Mouse (Mus musculus) heart, embryonic 14.5 days (tissue): Measurements from ENCODE around the gene Alpk3. TPM values are rescaled to one million over a fixed set of nuclear protein-coding genes. Genes with fewer than 3 reads are reported as not detected.

Source experiments
- ATAC-seq: fragments of 200-750 bp; cut with Nextera tagmentation; 2 replicates; pipeline ENCODE4 v1.8.0; 2017; ENCODE audit warnings: low read depth, moderate TSS enrichment; ENCODE audit not compliant: insufficient number of reproducible peaks, insufficient read depth, low FRiP score
- H3K27ac ChIP-seq, 2 experiments: fragments of 200-500 bp in 1 of 2; fragments of 300-500 bp in 1 of 2; sonication (generic) in 1 of 2; replicated peaks in 1 of 2; 2 replicates each; pipeline ENCODE4 v1.5.1; 2012 to 2014; ENCODE audit warnings: low read depth in 2 of 2, low read length in 2 of 2, control low read depth in 1 of 2, mild to moderate bottlenecking in 1 of 2, mixed read lengths in 1 of 2; ENCODE audit not compliant: control insufficient read depth in 1 of 2, insufficient read depth in 1 of 2
- H3K27me3 ChIP-seq: fragments of 300-500 bp; sonication (generic); 2 replicates; pipeline ENCODE4 v1.6.1; 2014; ENCODE audit warnings: mild to moderate bottlenecking, low read length, control low read depth; ENCODE audit not compliant: control insufficient read depth, insufficient read depth
- H3K36me3 ChIP-seq: fragments of 300-500 bp; sonication (generic); 2 replicates; pipeline ENCODE4 v1.6.1; 2014; ENCODE audit warnings: mild to moderate bottlenecking, control low read depth, low read length, mixed read lengths; ENCODE audit not compliant: control insufficient read depth, insufficient read depth
- H3K4me1 ChIP-seq, 2 experiments: fragments of 200-500 bp in 1 of 2; fragments of 300-500 bp in 1 of 2; sonication (generic) in 1 of 2; 2 replicates each; pipeline ENCODE4 v1.6.1; 2012 to 2014; ENCODE audit warnings: low read length in 2 of 2, control low read depth in 1 of 2, mixed read lengths in 1 of 2; ENCODE audit not compliant: control insufficient read depth in 2 of 2, insufficient read depth in 2 of 2
- H3K4me2 ChIP-seq: fragments of 300-500 bp; sonication (generic); 2 replicates; pipeline ENCODE4 v1.6.1; 2014; ENCODE audit warnings: mild to moderate bottlenecking, low read length
- H3K4me3 ChIP-seq, 2 experiments: fragments of 200-500 bp in 1 of 2; fragments of 300-500 bp in 1 of 2; sonication (generic) in 1 of 2; 2 replicates each; pipeline ENCODE4 v1.5.1; 2012 to 2014; ENCODE audit warnings: low read length in 2 of 2, mild to moderate bottlenecking in 2 of 2, control low read depth in 1 of 2, low read depth in 1 of 2, moderate library complexity in 1 of 2; ENCODE audit not compliant: control insufficient read depth in 1 of 2, insufficient read depth in 1 of 2
- H3K9ac ChIP-seq: fragments of 300-500 bp; sonication (generic); 2 replicates; pipeline ENCODE4 v1.6.1; 2014; ENCODE audit warnings: mild to moderate bottlenecking, low read length
- H3K9me3 ChIP-seq: fragments of 300-500 bp; sonication (generic); 2 replicates; pipeline ENCODE4 v1.6.1; 2016; ENCODE audit warnings: low read length, control low read depth; ENCODE audit not compliant: control insufficient read depth
- WGBS: fragments of 180-500 bp; shearing (Covaris S2); extraction: QIAGEN DNeasy Blood & Tissue Kit; methylation state at CpG from one replicate; pipeline ENCODE4 v1.1.7; 2014; 5-methylcytosine and 5-hydroxymethylcytosine counted together
- polyA plus RNA-seq: library from polyadenylated mRNA; unstranded; fragments of >200 nt; fragmentation: Nextera tagmentation; extraction: Ambion mirVana; gene quantifications from 2 replicates; pipeline ENCODE4 v1.2.1, GENCODE M21; 2014

Alpk3 gene
- 22.8 and 25.3 TPM in 2 replicates for polyA plus RNA-seq

- Histone ChIP-seq H3K4me2 (peak within 1 kb of the TSS; percentile 66), H3K9me3 (no peaks in the 10 kb centered on the region), H3K9ac (peak within 1 kb of the TSS; percentile 82), H3K36me3 (peaks cover 7% of the 10 kb centered on the region; the same call in 1 of the 2 replicates), H3K4me3 (peak within 1 kb of the TSS; percentile 49 to 54), H3K4me1 (peaks cover 16 to 34% of the 10 kb centered on the region in 2 experiments), H3K27ac (peak within 1 kb of the TSS; percentile 91 to 95), H3K27me3 (no peaks in the 10 kb centered on the region)
- peak; percentile 72 for ATAC-seq
- WGBS, result 6% methylated on average over 27 of the region's 27 CpGs
Measured at GRCm38 (mm10) chr7:81057471-81057870, at the start of gene Alpk3. Gene Alpk3, plus strand, starts transcription at chr7:81057600.

- Histone ChIP-seq H3K4me2 (no peak overlapping the region), H3K9me3 (no peaks in the 10 kb centered on the region), H3K36me3 (peaks cover 40% of the 10 kb centered on the region), H3K27me3 (no peaks in the 10 kb centered on the region), H3K9ac (no peak overlapping the region), H3K27ac (no peak overlapping the region), H3K4me3 (no peak overlapping the region), H3K4me1 (peaks cover 4 to 25% of the 10 kb centered on the region in 2 experiments)
- no peak for ATAC-seq
- 94% methylated on average over 3 of the region's 3 CpGs for WGBS
Measured at GRCm38 (mm10) chr7:81008285-81008684, 49.1 kb upstream of the Alpk3 start.

GRCm38 (mm10) chr7:81011576-81011975 lies 45.8 kb upstream of the Alpk3 start:
- Histone ChIP-seq H3K4me2 (no peak overlapping the region), H3K4me3 (no peak overlapping the region), H3K27ac (no peak overlapping the region), H3K9ac (no peak overlapping the region), H3K27me3 (no peaks in the 10 kb centered on the region), H3K9me3 (no peaks in the 10 kb centered on the region), H3K36me3 (peaks cover 44% of the 10 kb centered on the region), H3K4me1 (peaks cover 0 to 7% of the 10 kb centered on the region in 2 experiments; a peak in 3 of 4 replicates)
- no peak for ATAC-seq
- 93% methylated on average over 3 of the region's 3 CpGs for WGBS

GRCm38 (mm10) chr7:81020307-81020706 lies 37.1 kb upstream of the Alpk3 start:
- H3K9ac ChIP-seq, result no peak overlapping the region
- no peak for ATAC-seq
- H3K9me3 ChIP-seq, result no peaks in the 10 kb centered on the region
- no peak overlapping the region for H3K4me3 ChIP-seq
- peaks cover 44% of the 10 kb centered on the region for H3K36me3 ChIP-seq
- WGBS, result 70% methylated on average over 11 of the region's 11 CpGs
- H3K4me2 ChIP-seq, result no peak overlapping the region
- H3K27ac ChIP-seq, result no peak overlapping the region
- no peaks in the 10 kb centered on the region for H3K4me1 ChIP-seq
- no peaks in the 10 kb centered on the region for H3K27me3 ChIP-seq

- H3K36me3 ChIP-seq, result peaks cover 66% of the 10 kb centered on the region
Measured at GRCm38 (mm10) chr7:81022731-81023130, 34.7 kb upstream of the Alpk3 start.

GRCm38 (mm10) chr7:81024118-81024517 lies 33.3 kb upstream of the Alpk3 start:
- Histone ChIP-seq H3K27me3 (no peaks in the 10 kb centered on the region), H3K4me1 (no peaks in the 10 kb centered on the region), H3K9me3 (no peaks in the 10 kb centered on the region), H3K36me3 (peaks cover 79% of the 10 kb centered on the region), H3K4me3 (no peak overlapping the region), H3K9ac (no peak overlapping the region), H3K4me2 (no peak overlapping the region), H3K27ac (no peak overlapping the region)
- ATAC-seq, result no peak
- WGBS, result 48% methylated on average over 5 of the region's 5 CpGs

More at GRCm38 (mm10) chr7:81022731-81023130, 34.7 kb upstream of the Alpk3 start:
- no peaks in the 10 kb centered on the region for H3K4me1 ChIP-seq
- ATAC-seq, result no peak
- no peaks in the 10 kb centered on the region for H3K9me3 ChIP-seq
- no peak overlapping the region for H3K4me2 ChIP-seq
- no peak overlapping the region for H3K4me3 ChIP-seq
- H3K27me3 ChIP-seq, result no peaks in the 10 kb centered on the region
- no peak overlapping the region for H3K27ac ChIP-seq
- no peak overlapping the region for H3K9ac ChIP-seq

GRCm38 (mm10) chr7:81024651-81025050 lies 32.7 kb upstream of the Alpk3 start:
- 92% methylated on average over 9 of the region's 9 CpGs for WGBS
- Histone ChIP-seq H3K36me3 (peaks cover 85% of the 10 kb centered on the region), H3K4me2 (no peak overlapping the region), H3K9ac (no peak overlapping the region), H3K4me1 (no peaks in the 10 kb centered on the region), H3K9me3 (no peaks in the 10 kb centered on the region), H3K27me3 (no peaks in the 10 kb centered on the region), H3K4me3 (no peak overlapping the region), H3K27ac (no peak overlapping the region)
- ATAC-seq, result no peak; the same call in 1 of the 2 replicates

- Histone ChIP-seq H3K9me3 (no peaks in the 10 kb centered on the region), H3K27me3 (no peaks in the 10 kb centered on the region), H3K36me3 (peaks cover 85% of the 10 kb centered on the region), H3K4me3 (no peak overlapping the region), H3K4me1 (no peaks in the 10 kb centered on the region), H3K27ac (no peak overlapping the region), H3K4me2 (no peak overlapping the region), H3K9ac (no peak overlapping the region)
- WGBS, result 96% methylated on average over 2 of the region's 2 CpGs
- ATAC-seq, result no peak
Measured at GRCm38 (mm10) chr7:81025751-81026150, 31.6 kb upstream of the Alpk3 start.
